16 mouse cellular contexts compared by ENCODE assay signal in genomic region chr7:110972796-110973195, GRCm38 (mm10). TPM values are rescaled to one million over a fixed set of nuclear protein-coding genes. Genes with fewer than 3 reads are reported as not detected.
DNase-seq lines count a peak whose midpoint lies in the region; ATAC-seq and TF ChIP-seq lines count a peak whose summit lies in the region.
"Had no signal": no experiment of that assay in that cellular context is flagged by ENCODE, and none has a peak within 500 bp of the region (broad histone marks: within the 10 kb centered on the region; RNA-seq: fewer than 3 reads in every experiment).

No protein-coding gene starts in this region.

- H3K27ac ChIP-seq in kidney, embryonic 16.5 days (ENCODE audit: low read length), result peak overlapping the region; percentile 70
- H3K27ac ChIP-seq in liver, postnatal 0 days (ENCODE audit: low read depth), result no peak overlapping the region
- H3K27ac ChIP-seq: embryonic facial prominence, embryonic 12.5 days; forebrain, embryonic 15.5 days; heart, embryonic 13.5 days had no signal

- 14% methylated on average over 2 of the region's 2 CpGs for WGBS in kidney, embryonic 16.5 days
- WGBS in lung, adult 2 months, result 77% methylated on average over 2 of the region's 2 CpGs
- 65% methylated on average over 2 of the region's 2 CpGs for WGBS in liver, postnatal 0 days (ENCODE audit: insufficient replicate concordance)

- H3K4me1 ChIP-seq in kidney, embryonic 16.5 days (ENCODE audit: insufficient read depth, low read length), result peaks cover 20% of the 10 kb centered on the region
- no peaks in the 10 kb centered on the region for H3K4me1 ChIP-seq in lung, adult 2 months (ENCODE audit: control insufficient read depth, insufficient read depth, low read length)
- H3K4me1 ChIP-seq in liver, postnatal 0 days (ENCODE audit: insufficient read depth), result peaks cover 12% of the 10 kb centered on the region; the same call in 1 of the 2 replicates
- H3K4me1 ChIP-seq: embryonic facial prominence, embryonic 12.5 days; forebrain, embryonic 15.5 days had no signal

- no peak for TF ChIP-seq EP300 in liver, postnatal 0 days (IDR thresholded peaks at IDR 0.05; ENCODE audit: low read depth)

- no peaks in the 10 kb centered on the region for H3K9me3 ChIP-seq in kidney, embryonic 16.5 days (ENCODE audit: low read length)
- no peaks in the 10 kb centered on the region for H3K9me3 ChIP-seq in liver, postnatal 0 days (ENCODE audit: low read length)
- H3K9me3 ChIP-seq: embryonic facial prominence, embryonic 12.5 days; forebrain, embryonic 15.5 days; heart, embryonic 13.5 days had no signal

- ATAC-seq in kidney, embryonic 16.5 days (ENCODE audit: low FRiP score, low TSS enrichment), result peak; percentile 78
- no peak for ATAC-seq in liver, postnatal 0 days
- ATAC-seq: forebrain, embryonic 15.5 days had no signal

- peak; percentile 56 for DNase-seq in kidney, adult 11 months
- no peak for DNase-seq in kidney, adult 18-20 months
- DNase-seq in kidney, postnatal 25 days, result peak; percentile 34 to 50
- DNase-seq in lung, adult 2 months, result no peak
- no peak for DNase-seq in liver, postnatal 0 days
- DNase-seq in ovary, postnatal 14 days (ENCODE audit: low spot score), result no peak
- DNase-seq: cerebellum, adult 11-12 months; cerebellum, adult 9-10 months; cerebellum, postnatal 25 days; gastrocnemius, postnatal 36 days; heart, adult 11 months; heart, postnatal 36 days had no signal

- TF ChIP-seq POLR2A in lung, adult 2 months (IDR thresholded peaks at IDR 0.05; ENCODE audit: borderline replicate concordance, extremely low read depth, low read depth, low read length), result no peak

- no peak overlapping the region for H3K4me2 ChIP-seq in kidney, embryonic 16.5 days (replicated peaks; ENCODE audit: low read depth, low read length)
- no peak overlapping the region for H3K4me2 ChIP-seq in liver, postnatal 0 days (ENCODE audit: low read depth, low read length)
- H3K4me2 ChIP-seq: embryonic facial prominence, embryonic 12.5 days; forebrain, embryonic 15.5 days; heart, embryonic 13.5 days had no signal

- H3K4me3 ChIP-seq in kidney, embryonic 16.5 days (ENCODE audit: low read length), result no peak overlapping the region
- no peak overlapping the region for H3K4me3 ChIP-seq in lung, adult 2 months (replicated peaks; ENCODE audit: extremely low read depth, low read depth, low read length)
- no peak overlapping the region for H3K4me3 ChIP-seq in liver, postnatal 0 days (ENCODE audit: low read depth, low read length)
- H3K4me3 ChIP-seq: embryonic facial prominence, embryonic 12.5 days; forebrain, embryonic 15.5 days; heart, embryonic 13.5 days had no signal

- H3K9ac ChIP-seq in kidney, embryonic 16.5 days (replicated peaks; ENCODE audit: low read length), result no peak overlapping the region
- no peak overlapping the region for H3K9ac ChIP-seq in liver, postnatal 0 days (replicated peaks)
- H3K9ac ChIP-seq: embryonic facial prominence, embryonic 12.5 days; forebrain, embryonic 15.5 days; heart, embryonic 13.5 days had no signal

- no peak for TF ChIP-seq CTCF in lung, adult 2 months (IDR thresholded peaks at IDR 0.05; ENCODE audit: insufficient read depth, low read length)
- no peak for TF ChIP-seq CTCF in liver, postnatal 0 days (IDR thresholded peaks at IDR 0.05; ENCODE audit: low read depth)

- H3K36me3 ChIP-seq in kidney, embryonic 16.5 days (ENCODE audit: insufficient read depth, low read length), result no peaks in the 10 kb centered on the region
- no peaks in the 10 kb centered on the region for H3K36me3 ChIP-seq in liver, postnatal 0 days (replicated peaks; ENCODE audit: insufficient read depth, low read length)
- H3K36me3 ChIP-seq: embryonic facial prominence, embryonic 12.5 days; forebrain, embryonic 15.5 days; heart, embryonic 13.5 days had no signal

- H3K27me3 ChIP-seq in kidney, embryonic 16.5 days (ENCODE audit: insufficient read depth, low read length), result no peaks in the 10 kb centered on the region
- no peaks in the 10 kb centered on the region for H3K27me3 ChIP-seq in liver, postnatal 0 days (ENCODE audit: insufficient read depth, low read length)
- H3K27me3 ChIP-seq: embryonic facial prominence, embryonic 12.5 days; forebrain, embryonic 15.5 days; heart, embryonic 13.5 days had no signal

RNA-seq across cellular contexts. Expression of gene Mrvi1, which starts 9.5 kb away (rescaled TPM):
- 13.3 and 15.9 TPM in 2 replicates for polyA plus RNA-seq in kidney, embryonic 16.5 days (2015; fragmentation: Nextera tagmentation; extraction: Ambion mirVana)
- 7.0 and 10.8 TPM in 2 replicates for polyA plus RNA-seq in lung, adult 2 months (2012; rRNA removed)
- polyA plus RNA-seq in liver, postnatal 0 days (2015; fragmentation: Nextera tagmentation; extraction: Ambion mirVana), result 5.3 and 8.4 TPM in 2 replicates

RNA-seq across cellular contexts. Expression of gene Ctr9, which starts 56.0 kb away (rescaled TPM):
- 79.0 and 81.2 TPM in 2 replicates for polyA plus RNA-seq in kidney, embryonic 16.5 days (2015; fragmentation: Nextera tagmentation; extraction: Ambion mirVana)
- polyA plus RNA-seq in lung, adult 2 months (2012; rRNA removed), result 6.9 and 9.1 TPM in 2 replicates
- polyA plus RNA-seq in liver, postnatal 0 days (2015; fragmentation: Nextera tagmentation; extraction: Ambion mirVana), result 15.2 and 16.8 TPM in 2 replicates

Comparison
In these comparisons a context has a peak if more than half of its experiments do, and no peak if none do; other contexts are left out.
1. DNase-seq: peak in kidney, adult 11 months (single experiment) and kidney, postnatal 25 days (2 of 2); none in kidney, adult 18-20 months (single experiment), lung, adult 2 months (single experiment), liver, postnatal 0 days (single experiment) and ovary, postnatal 14 days (single experiment).